Mouse (Mus musculus) heart, adult 11 months (tissue): ENCODE measurements around the gene Slc22a8.

Source experiments
- DNase-seq: peaks from one replicate; pipeline ENCODE4 v3.0.0; 2022

Slc22a8 gene

GRCm38 (mm10) chr19:8601922-8602321, 10.9 kb downstream of the Slc22a8 start:
- DNase-seq, result no peak

GRCm38 (mm10) chr19:8602914-8603313, 11.9 kb downstream of the Slc22a8 start:
- DNase-seq, result no peak

DNA sequence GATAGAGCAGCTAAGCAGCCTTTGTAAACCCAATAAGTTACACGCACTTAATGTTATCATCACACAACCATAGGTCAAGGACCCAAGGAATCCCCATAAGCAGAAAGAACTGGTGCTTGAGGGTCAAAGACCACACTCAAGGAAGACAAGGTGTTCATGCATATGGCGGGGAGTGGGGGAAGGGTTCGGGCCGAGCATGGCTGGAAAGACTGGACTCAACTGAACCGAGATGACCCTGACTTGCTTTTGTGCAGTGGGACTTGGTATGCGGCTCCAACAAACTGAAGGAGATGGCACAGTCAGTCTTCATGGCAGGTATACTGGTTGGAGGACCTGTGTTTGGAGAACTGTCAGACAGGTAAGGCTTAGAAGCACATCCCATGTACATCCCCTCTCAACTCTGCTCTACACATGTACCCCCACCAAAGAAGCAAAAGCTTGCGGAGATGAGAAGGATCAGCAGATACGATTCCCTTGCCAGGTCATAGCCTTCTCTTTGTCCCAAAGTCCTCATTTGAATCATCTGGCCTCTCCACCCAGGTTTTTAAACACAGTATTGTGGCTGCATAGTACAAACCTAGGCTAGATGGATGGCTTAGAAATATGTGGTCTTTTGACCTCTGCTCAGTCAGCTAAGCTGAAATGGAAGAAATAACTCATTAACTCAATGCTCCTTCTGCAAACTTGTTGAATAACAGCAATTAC, 13.6 kb downstream of the Slc22a8 start:
- no peak for DNase-seq

- DNase-seq, result no peak
These were observed 14.1 kb downstream of the Slc22a8 start for GRCm38 (mm10) chr19:8605241-8605558.

DNA sequence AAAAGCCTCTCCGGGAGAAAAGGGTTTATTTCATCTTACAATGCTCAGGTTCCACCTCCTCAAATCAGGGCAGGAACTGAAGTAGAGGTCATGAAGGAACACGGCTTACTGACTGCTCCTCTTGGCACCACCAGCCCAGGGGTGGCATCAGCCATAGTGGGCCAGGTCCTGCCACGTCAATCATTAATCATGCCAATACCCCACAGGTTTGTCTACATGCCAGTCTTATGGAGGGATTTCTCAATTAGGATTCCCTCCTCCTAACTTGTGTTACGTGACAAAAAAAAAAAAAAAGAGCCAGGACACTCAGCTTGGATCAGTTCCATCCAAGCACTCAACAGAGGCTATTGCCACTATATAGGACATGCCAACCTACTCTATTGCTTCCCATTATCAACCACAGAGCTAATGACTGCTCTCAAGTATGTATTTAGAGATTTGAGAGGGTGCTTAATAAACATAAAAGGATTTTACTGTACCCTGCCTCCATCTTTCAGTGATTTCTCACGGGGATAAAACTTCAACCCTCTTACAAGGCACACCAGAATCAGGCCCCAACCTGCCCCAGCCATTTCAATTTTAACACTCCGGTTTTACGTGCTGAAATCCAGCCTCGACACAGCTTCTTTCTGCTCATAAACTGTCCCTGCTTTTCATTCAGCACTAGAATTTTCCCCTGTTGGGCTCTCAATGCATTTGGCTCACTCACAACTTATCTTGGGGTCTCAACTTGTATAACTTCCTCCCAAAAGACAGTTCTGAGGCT, 20.5 kb downstream of the Slc22a8 start:
- DNase-seq, result no peak

DNA sequence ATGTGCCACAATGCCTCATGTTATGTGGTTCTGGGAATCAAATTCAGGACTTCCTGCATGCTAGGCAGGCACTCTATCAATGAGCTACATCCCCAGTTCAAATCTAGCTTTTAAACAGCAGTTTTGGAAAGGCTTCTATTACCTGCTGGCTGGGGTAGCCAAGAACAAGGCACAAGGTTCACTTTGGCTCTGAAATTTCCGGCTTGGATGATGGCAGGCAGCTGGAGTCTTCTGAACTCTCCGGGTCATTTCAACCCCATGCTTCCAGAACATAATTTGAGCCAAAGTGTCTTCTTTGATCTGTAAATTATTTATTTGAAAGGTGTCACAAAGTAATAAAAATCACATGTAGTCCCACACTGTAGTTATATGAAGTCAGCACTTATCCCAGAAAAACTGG, 22.1 kb downstream of the Slc22a8 start:
- DNase-seq, result no peak

- DNase-seq, result no peak
These were observed 23.3 kb downstream of the Slc22a8 start for GRCm38 (mm10) chr19:8614343-8614742.

DNA sequence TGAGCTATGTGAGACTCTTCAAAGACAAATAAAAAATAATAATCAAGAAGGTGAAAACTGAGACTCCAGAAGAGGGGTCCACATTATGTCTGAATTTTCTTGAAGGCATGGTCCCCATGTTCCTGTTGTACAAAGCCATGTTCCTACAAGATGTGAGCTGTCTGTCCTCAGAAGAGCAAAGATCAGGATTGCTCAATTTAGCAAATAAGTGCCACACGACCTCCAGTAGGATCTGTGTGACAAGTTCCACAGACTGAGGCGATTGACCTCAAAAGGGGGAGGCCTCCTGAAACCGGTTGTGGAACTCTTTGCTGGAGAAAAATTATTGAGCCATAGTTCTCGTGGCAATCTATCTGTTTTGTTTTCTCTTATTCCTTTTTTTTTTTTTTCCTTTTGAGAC, 25.3 kb downstream of the Slc22a8 start:
- no peak for DNase-seq

GRCm38 (mm10) chr19:8617904-8618303, 26.9 kb downstream of the Slc22a8 start, which contains the start of gene Slc22a6:
Gene Slc22a6, plus strand, starts transcription at chr19:8618039.
- DNase-seq, result no peak

DNA sequence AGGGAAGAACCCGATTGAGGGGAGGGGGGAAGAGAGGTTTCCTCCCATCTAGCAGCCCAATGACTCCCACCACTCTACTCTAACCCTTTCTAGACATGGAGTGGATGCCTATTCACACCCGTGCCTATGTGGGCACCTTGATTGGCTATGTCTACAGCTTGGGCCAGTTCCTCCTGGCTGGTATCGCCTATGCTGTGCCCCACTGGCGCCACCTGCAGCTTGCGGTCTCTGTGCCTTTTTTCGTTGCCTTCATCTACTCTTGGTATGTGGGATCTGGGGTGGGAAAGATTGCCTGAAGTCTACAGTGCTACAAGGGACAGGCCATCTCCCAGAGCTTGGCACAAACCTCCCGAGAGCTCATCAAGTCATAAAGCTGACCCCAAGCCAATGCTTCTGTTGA, 30.0 kb downstream of the Slc22a8 start:
- no peak for DNase-seq

DNA sequence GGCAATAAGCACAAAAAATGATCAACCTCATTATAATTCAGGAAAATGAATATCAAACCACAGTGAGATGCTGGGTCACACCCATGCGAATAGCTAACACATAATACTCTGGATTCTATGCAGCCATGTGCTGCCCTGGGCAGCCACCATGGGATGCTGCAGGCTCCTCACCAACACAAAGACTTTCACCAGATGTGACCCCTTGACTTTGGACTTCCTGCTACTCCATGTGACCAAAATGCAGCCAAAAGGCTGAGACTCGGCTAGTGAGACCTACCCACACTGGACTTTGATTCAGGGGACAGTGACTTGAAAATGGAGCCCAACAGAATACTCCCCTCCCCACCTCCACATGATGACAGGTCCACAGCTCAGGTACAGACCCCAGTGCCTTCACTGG, 39.2 kb downstream of the Slc22a8 start:
- DNase-seq, result peak; percentile 92

DNA sequence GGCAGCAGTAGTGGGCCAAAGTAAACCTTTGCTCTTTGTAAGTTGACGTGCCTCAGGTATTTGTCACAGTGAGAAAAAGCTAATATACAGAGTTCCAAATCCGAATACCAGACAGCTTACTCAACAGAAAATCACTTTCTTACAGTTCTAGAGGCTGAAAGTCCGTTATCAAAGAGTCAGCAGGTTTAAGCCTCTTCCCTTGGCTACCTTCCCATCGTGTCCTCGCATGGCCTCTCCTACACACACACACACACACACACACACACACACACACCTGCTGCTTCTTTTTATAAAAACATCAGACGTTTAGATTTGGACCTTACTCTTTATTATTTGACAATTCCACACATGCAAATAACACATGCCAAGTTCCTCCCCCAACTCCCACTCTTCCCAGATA, 39.8 kb downstream of the Slc22a8 start:
- DNase-seq, result no peak

GRCm38 (mm10) chr19:8632029-8632428, 41.0 kb downstream of the Slc22a8 start:
- DNase-seq, result no peak

GRCm38 (mm10) chr19:8642086-8642485, 51.0 kb downstream of the Slc22a8 start:
- no peak for DNase-seq

GRCm38 (mm10) chr19:8646393-8646792, 55.3 kb downstream of the Slc22a8 start:
- DNase-seq, result no peak

DNA sequence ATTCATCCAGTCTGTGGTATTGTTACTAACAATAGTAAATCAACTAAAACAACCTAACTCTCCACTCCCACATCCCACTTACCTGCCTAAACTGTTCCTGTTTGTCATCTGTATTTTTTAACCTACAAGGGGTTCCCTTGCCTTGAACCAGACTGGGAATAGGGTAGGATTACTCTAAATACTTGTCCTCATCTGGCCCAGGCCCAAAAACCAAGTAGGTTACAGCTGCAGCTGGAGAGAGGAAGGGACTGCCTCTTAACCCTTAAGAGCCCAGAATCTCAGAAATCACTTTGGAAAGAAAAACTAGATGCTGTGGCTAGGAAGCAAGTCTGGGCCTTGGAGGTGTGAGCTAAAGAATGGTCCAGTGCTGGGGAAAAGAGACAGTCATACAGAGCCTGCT, 64.8 kb downstream of the Slc22a8 start:
- DNase-seq, result no peak

DNA sequence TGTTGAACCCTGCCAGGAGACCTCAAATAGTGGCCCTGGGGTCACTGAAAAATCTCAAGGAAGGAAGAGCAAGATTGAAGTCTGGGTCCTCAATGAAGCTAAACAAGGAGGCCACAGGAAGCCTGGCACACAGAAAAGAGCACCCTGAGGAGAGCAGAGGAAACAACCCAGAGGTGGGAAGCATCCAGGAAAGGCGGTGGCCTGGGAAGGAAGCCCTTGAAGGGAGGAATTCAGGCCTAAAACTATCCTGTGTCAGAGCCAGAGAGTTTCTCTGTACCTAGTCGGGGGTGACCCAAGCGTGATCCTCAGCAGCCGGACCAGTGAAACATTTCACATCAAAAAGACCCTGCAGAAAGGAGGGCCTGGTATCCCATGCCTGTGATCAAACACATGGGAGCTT, 65.3 kb downstream of the Slc22a8 start:
- peak; percentile 95 for DNase-seq
